Mouse (Mus musculus): ENCODE data around the gene S100a1.

The S100a1 gene

DNA sequence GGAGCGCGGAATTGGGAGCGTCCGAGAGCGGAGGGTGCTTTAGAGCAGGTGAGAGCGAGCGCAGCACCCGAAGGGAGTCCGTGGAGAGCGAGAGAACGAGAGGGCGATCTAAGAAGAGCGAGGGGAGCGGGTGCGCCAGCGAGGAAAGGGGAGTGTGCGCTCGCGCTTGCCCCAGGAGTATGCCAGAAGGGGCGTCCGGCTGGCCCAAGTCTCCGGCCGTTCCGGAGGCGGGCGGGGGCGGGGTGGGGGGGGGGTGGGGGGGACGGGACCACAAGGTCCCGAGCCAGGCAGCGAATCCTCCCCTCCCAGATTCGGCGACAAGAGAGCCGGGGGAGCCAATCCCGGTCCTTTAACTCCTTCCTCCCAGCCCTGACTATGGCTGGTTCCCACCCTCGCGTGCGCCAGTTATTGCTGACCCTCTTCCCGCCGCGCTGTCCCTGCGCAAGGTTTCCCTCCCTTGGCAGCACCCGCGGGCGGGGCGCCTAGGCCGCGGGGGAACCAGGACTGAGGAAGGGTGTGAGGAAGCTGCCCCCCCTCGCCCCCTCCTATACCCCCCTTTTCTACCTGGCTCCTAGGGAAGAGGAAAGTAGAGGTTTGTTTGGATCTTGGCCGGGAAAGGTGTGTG is 48.4 kb downstream of the S100a1 start, which contains the start of gene Npr1:
Gene Npr1 (minus strand): TSS at position 181 of the 625 bp plus-strand sequence.
- no peak for DNase-seq (ENCODE audit: low read depth, low spot score)

DNA sequence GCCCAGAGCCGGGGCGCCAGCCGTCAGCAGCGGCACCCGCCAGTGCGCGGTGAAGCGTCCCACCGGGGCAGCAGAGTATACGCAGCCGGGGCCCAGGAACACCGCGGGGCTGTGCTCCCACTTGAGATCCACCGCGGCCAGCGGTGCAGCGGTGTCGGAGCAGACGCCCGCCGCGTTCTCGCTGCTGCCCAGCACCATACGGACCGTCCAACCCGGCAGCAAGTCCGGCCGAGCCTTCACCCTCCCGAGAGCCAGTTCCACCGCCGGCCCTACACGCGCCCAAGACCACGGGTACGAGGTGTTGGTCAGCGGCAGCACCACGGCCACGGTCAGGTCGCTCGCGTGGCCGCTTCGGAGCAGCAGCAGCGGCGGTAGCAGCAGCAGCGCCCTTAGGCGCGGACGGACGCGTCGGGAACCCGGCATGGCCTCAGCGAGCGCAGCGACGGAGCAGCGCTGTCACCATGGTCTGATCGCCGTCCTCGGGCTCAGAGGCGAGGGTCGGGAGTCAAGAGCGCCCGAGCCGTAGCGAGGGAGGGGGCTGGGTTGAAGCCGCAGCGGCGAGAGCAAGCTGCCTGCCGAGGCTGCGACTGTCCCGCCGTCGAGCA is 49.0 kb downstream of the S100a1 start:
- peak; percentile 22 for DNase-seq (ENCODE audit: low read depth, low spot score)

GRCm38 (mm10) chr3:90464552-90465080 is 49.6 kb downstream of the S100a1 start:
- DNase-seq (ENCODE audit: low read depth, low spot score) = no peak

GRCm38 (mm10) chr3:90462579-90462978 is 51.6 kb downstream of the S100a1 start:
- DNase-seq (ENCODE audit: low read depth, low spot score) = no peak

DNA sequence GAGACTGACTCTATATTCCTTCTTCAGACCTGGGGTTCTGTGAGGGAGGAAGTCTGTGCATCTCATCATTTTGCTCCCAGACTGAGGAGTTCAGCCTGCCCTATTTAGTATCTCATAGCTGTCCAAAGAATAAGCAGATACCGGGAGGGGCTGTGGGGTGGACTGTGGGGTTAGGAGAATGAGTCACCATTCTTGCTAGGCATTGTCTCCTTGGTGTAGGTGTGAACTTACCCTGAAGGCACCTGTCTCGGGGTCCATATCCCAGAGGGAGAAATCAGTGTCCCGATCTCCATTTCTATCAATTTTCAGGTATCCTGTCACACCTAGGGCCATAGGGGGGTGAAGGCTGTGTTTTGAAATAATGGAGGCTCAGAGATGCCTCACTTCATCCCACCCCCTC is 52.3 kb downstream of the S100a1 start:
- DNase-seq (ENCODE audit: low read depth, low spot score) = no peak
